Mouse (Mus musculus) embryonic facial prominence, embryonic 13.5 days (tissue): Measurements from ENCODE around the gene Wdr81. TPM values are rescaled to one million over a fixed set of nuclear protein-coding genes. Genes with fewer than 3 reads are reported as not detected.

ENCODE experiments used
- ATAC-seq: fragments of 200-750 bp; cut with Nextera tagmentation; 2 replicates; pipeline ENCODE4 v1.8.0; 2017; ENCODE audit warnings: low read depth; ENCODE audit not compliant: insufficient number of reproducible peaks, insufficient read depth, low FRiP score, low TSS enrichment
- H3K27ac ChIP-seq: fragments of 300-500 bp; sonication (generic); 2 replicates; pipeline ENCODE4 v1.5.1; 2015; ENCODE audit warnings: moderate library complexity, mild to moderate bottlenecking, inconsistent platforms
- H3K27me3 ChIP-seq: fragments of 300-500 bp; sonication (generic); 2 replicates; pipeline ENCODE4 v1.6.1; 2015; ENCODE audit warnings: mild to moderate bottlenecking, inconsistent platforms
- H3K36me3 ChIP-seq: fragments of 300-500 bp; sonication (generic); 2 replicates; pipeline ENCODE4 v1.6.1; 2015; ENCODE audit warnings: mild to moderate bottlenecking, inconsistent platforms
- H3K4me1 ChIP-seq: fragments of 300-500 bp; sonication (generic); 2 replicates; pipeline ENCODE4 v1.6.1; 2015; ENCODE audit warnings: inconsistent platforms
- H3K4me2 ChIP-seq: fragments of 300-500 bp; sonication (generic); 2 replicates; pipeline ENCODE4 v1.6.1; 2015; ENCODE audit warnings: moderate library complexity, mild to moderate bottlenecking, inconsistent platforms
- H3K4me3 ChIP-seq: fragments of 300-500 bp; sonication (generic); 2 replicates; pipeline ENCODE4 v1.5.1; 2015; ENCODE audit warnings: mild to moderate bottlenecking, inconsistent platforms
- H3K9ac ChIP-seq: fragments of 300-500 bp; sonication (generic); 2 replicates; pipeline ENCODE4 v1.6.1; 2015; ENCODE audit warnings: mild to moderate bottlenecking, inconsistent platforms
- H3K9me3 ChIP-seq: fragments of 300-500 bp; sonication (generic); 2 replicates; pipeline ENCODE4 v1.6.1; 2016; ENCODE audit warnings: inconsistent platforms
- WGBS: fragments of 180-500 bp; shearing (Covaris S2); methylation state at CpG from one replicate; pipeline ENCODE4 v1.1.7; 2015; ENCODE audit warnings: mixed read lengths; 5-methylcytosine and 5-hydroxymethylcytosine counted together
- polyA plus RNA-seq: library from polyadenylated mRNA; unstranded; fragments of >200 nt; fragmentation: Nextera tagmentation; extraction: Ambion mirVana; gene quantifications from 2 replicates; pipeline ENCODE4 v1.2.1, GENCODE M21; 2015

Wdr81 gene
- polyA plus RNA-seq, 1 experiment from 2014 or later, result 5.3 TPM

- Histone ChIP-seq H3K27ac (no peak overlapping the region), H3K9ac (no peak overlapping the region), H3K9me3 (no peaks in the 10 kb centered on the region), H3K4me1 (no peaks in the 10 kb centered on the region), H3K36me3 (peaks cover 57% of the 10 kb centered on the region), H3K4me3 (no peak overlapping the region), H3K4me2 (no peak overlapping the region), H3K27me3 (no peaks in the 10 kb centered on the region)
- no peak for ATAC-seq
- WGBS, result 80% methylated on average over 17 of the region's 17 CpGs
Measured at GRCm38 (mm10) chr11:75409679-75410575, 44.6 kb downstream of the Wdr81 start.

DNA sequence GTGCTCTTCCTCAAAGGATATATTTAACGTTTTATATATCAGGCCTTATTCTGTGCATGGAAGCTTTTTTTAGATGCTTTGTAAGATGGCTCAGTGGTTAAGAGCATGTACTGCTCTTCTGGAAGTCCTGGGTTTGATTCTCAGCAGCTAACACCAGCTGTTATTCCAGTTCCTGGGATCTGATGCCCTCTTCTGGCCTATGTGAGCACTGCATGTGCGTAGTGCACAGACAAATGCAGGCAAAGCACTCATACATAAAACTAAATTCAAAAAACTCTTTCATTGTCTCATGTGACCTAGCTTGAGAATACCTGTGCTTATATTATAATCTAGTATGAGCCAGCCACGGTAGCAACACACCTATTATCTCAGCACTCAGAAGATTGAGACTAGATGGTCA lies 47.7 kb downstream of the Wdr81 start:
- Histone ChIP-seq H3K4me2 (no peak overlapping the region), H3K27ac (no peak overlapping the region), H3K9me3 (no peaks in the 10 kb centered on the region), H3K4me3 (no peak overlapping the region), H3K27me3 (no peaks in the 10 kb centered on the region), H3K36me3 (peaks cover 32% of the 10 kb centered on the region), H3K9ac (no peak overlapping the region), H3K4me1 (no peaks in the 10 kb centered on the region)
- 46% methylated on average over 3 of the region's 3 CpGs for WGBS
- ATAC-seq, result no peak

GRCm38 (mm10) chr11:75406104-75406503 lies 48.4 kb downstream of the Wdr81 start:
- Histone ChIP-seq H3K27me3 (no peaks in the 10 kb centered on the region), H3K9ac (no peak overlapping the region), H3K27ac (no peak overlapping the region), H3K9me3 (no peaks in the 10 kb centered on the region), H3K36me3 (peaks cover 26% of the 10 kb centered on the region), H3K4me2 (no peak overlapping the region), H3K4me3 (no peak overlapping the region), H3K4me1 (no peaks in the 10 kb centered on the region)
- WGBS, result 65% methylated on average over 4 of the region's 4 CpGs
- ATAC-seq, result no peak

DNA sequence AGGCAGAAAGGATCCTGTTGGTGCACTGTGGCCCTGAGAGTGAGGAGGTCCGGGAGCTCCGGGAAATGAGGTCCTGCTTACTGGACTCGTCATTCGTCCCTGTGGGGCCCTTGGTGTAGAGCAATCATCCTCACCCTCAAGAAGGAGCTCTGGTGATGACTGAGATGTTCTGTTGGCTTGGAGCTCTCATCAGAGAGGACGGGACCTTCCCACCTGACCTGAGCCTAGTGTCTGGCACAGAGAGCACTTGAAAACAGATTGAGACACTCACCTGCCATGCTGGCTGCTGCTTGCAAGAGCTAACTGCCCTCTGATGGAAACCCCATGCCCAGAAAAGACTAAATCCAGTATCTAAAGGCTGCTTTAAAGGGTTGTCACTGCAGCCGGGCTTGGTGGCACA lies 49.7 kb downstream of the Wdr81 start:
- Histone ChIP-seq H3K36me3 (peaks cover 19% of the 10 kb centered on the region), H3K4me1 (no peaks in the 10 kb centered on the region), H3K27ac (no peak overlapping the region), H3K9ac (no peak overlapping the region), H3K4me2 (no peak overlapping the region), H3K4me3 (no peak overlapping the region), H3K9me3 (no peaks in the 10 kb centered on the region), H3K27me3 (no peaks in the 10 kb centered on the region)
- WGBS, result 85% methylated on average over 6 of the region's 6 CpGs
- ATAC-seq, result no peak

- no peak overlapping the region for H3K9ac ChIP-seq
- 70% methylated on average over 6 of the region's 6 CpGs for WGBS
- no peak overlapping the region for H3K27ac ChIP-seq
- H3K4me3 ChIP-seq, result no peak overlapping the region
- ATAC-seq, result no peak
- no peak overlapping the region for H3K4me2 ChIP-seq
- peaks cover 17% of the 10 kb centered on the region; the same call in 1 of the 2 replicates for H3K36me3 ChIP-seq
- H3K4me1 ChIP-seq, result no peaks in the 10 kb centered on the region
- no peaks in the 10 kb centered on the region for H3K9me3 ChIP-seq
- no peaks in the 10 kb centered on the region for H3K27me3 ChIP-seq
Measured at GRCm38 (mm10) chr11:75403301-75404052, 51.0 kb downstream of the Wdr81 start.

DNA sequence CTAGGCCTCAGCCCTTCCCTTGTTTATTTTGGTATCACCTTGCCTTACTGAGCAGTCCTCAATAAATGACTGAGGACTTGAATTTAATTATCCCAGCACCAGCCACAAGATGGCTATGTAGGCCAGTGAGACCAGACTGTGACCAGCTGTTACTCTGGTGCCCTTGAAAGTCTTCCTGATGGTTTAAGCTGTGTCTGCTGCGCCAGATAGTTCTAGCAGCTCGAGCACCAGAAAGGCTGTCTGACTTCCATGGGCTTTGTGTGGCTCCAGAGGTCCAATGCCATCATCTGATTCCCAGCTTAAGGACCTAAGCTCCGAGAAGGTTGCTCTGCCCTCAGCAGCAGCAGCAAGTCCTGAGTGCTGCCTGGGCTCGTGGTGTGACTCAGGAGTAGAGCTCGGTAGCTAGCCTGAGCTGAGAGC lies 52.2 kb downstream of the Wdr81 start:
- 59% methylated on average over 5 of the region's 5 CpGs for WGBS
- Histone ChIP-seq H3K36me3 (peaks cover 17% of the 10 kb centered on the region; the same call in 1 of the 2 replicates), H3K4me3 (no peak overlapping the region), H3K9me3 (no peaks in the 10 kb centered on the region), H3K27ac (no peak overlapping the region), H3K4me2 (no peak overlapping the region), H3K4me1 (no peaks in the 10 kb centered on the region), H3K9ac (no peak overlapping the region), H3K27me3 (no peaks in the 10 kb centered on the region)
- no peak for ATAC-seq

DNA sequence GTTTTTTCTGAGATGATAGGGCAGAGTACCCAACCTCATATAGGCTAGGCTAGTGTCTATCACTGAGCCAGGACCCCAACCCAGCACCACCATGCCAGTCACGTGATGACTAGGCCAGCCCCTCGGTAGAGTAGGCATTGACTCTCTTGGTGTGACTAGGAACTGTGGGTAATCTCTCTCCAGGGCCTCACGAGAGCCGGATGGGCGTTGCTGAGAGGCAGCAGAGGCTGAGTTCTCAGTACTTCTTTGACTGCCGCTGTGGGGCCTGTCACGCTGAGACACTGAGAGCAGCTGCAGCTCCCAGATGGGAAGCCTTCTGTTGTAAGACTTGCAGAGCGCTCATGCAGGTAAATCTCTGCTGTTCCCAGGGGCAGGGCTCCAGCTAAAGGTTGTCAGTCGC lies 54.4 kb downstream of the Wdr81 start:
- H3K27me3 ChIP-seq, result no peaks in the 10 kb centered on the region
- no peak overlapping the region for H3K4me3 ChIP-seq
- WGBS, result 71% methylated on average over 9 of the region's 9 CpGs

DNA sequence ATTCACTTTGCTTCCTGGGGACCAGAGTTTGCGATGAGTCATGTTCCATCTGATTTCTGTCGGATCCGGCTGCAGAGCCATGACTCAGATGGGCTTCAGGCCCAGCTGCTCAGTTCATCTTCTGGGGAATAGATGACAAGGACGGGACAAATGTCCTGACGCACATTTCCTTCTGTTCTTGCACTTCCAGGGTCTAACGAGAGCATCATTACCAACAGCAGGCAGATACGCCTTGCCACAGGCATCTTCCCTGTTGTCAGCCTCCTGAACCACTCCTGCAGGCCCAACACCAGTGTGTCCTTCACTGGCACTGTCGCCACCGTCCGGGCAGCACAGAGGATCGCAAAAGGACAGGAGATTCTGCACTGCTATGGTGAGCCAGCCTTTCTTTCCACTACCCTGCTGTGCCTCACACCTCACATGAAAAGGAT lies 55.1 kb downstream of the Wdr81 start:
- H3K4me3 ChIP-seq, result no peak overlapping the region
- no peak overlapping the region for H3K27ac ChIP-seq
- no peak overlapping the region for H3K4me2 ChIP-seq
- no peaks in the 10 kb centered on the region for H3K27me3 ChIP-seq
- no peaks in the 10 kb centered on the region for H3K4me1 ChIP-seq
- no peak for ATAC-seq
- no peak overlapping the region for H3K9ac ChIP-seq
- no peaks in the 10 kb centered on the region for H3K9me3 ChIP-seq
- peaks cover 16% of the 10 kb centered on the region for H3K36me3 ChIP-seq
- WGBS, result 87% methylated on average over 11 of the region's 11 CpGs

More for the DNA sequence above, 54.4 kb downstream of the Wdr81 start:
- no peak for ATAC-seq
- Histone ChIP-seq H3K9ac (no peak overlapping the region), H3K4me1 (no peaks in the 10 kb centered on the region), H3K4me2 (no peak overlapping the region), H3K36me3 (peaks cover 14% of the 10 kb centered on the region; the same call in 1 of the 2 replicates), H3K27ac (no peak overlapping the region), H3K9me3 (no peaks in the 10 kb centered on the region)

GRCm38 (mm10) chr11:75397452-75397851 lies 57.1 kb downstream of the Wdr81 start:
- H3K4me2 ChIP-seq, result no peak overlapping the region

GRCm38 (mm10) chr11:75395611-75396010 lies 58.9 kb downstream of the Wdr81 start:
- Histone ChIP-seq H3K27me3 (no peaks in the 10 kb centered on the region), H3K9ac (no peak overlapping the region), H3K9me3 (no peaks in the 10 kb centered on the region), H3K27ac (no peak overlapping the region), H3K36me3 (peaks cover 16% of the 10 kb centered on the region), H3K4me3 (no peak overlapping the region), H3K4me1 (no peaks in the 10 kb centered on the region), H3K4me2 (no peak overlapping the region)
- 79% methylated on average over 1 of the region's 1 CpGs for WGBS
- no peak for ATAC-seq

More at GRCm38 (mm10) chr11:75397452-75397851, 57.1 kb downstream of the Wdr81 start:
- Histone ChIP-seq H3K9ac (no peak overlapping the region), H3K27me3 (no peaks in the 10 kb centered on the region), H3K4me3 (no peak overlapping the region), H3K9me3 (no peaks in the 10 kb centered on the region), H3K36me3 (peaks cover 16% of the 10 kb centered on the region), H3K4me1 (no peaks in the 10 kb centered on the region), H3K27ac (no peak overlapping the region)
- WGBS, result 78% methylated on average over 7 of the region's 7 CpGs
- ATAC-seq, result no peak
